Mouse (Mus musculus) embryo, embryonic 10.5 days (tissue): Measurements from ENCODE around the gene Lhfpl3.
"Not testable (repeated sequence)": the region's sequence is repeated elsewhere in the genome, so short reads cannot be mapped to it uniquely, and the experiment has no call there.

Source experiments
- DNase-seq: peaks from one replicate; pipeline ENCODE4 v3.0.0-alpha.2; 2015; ENCODE audit warnings: low spot score

The Lhfpl3 gene

DNA sequence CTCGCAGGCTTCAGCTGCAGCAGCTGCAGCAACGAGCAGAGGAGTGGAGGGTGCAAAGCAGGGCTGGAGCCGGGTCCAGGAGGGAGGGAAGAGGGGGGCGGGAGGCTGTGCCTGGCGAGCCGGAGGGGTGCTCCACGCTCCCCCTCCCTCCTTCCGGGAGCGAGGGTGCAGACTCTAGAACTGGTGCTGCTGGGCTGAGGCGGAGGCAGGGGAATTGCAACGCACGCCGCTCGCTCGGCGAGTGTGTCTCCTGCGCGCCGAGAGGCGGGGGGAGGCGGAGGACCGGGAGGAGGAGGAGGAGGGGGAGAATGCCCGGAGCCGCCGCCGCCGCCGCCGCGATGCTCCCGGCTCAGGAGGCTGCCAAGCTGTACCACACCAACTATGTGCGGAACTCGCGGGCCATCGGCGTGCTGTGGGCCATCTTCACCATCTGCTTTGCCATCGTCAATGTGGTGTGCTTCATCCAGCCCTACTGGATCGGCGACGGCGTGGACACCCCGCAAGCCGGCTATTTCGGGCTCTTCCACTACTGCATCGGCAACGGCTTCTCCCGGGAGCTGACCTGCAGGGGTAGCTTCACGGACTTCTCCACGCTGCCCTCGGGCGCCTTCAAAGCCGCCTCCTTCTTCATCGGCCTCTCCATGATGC is at the start of gene Lhfpl3:
TSS of gene Lhfpl3 (plus strand) at position 175 of the 648 bp plus-strand sequence.
- peak; percentile 69 for DNase-seq

DNA sequence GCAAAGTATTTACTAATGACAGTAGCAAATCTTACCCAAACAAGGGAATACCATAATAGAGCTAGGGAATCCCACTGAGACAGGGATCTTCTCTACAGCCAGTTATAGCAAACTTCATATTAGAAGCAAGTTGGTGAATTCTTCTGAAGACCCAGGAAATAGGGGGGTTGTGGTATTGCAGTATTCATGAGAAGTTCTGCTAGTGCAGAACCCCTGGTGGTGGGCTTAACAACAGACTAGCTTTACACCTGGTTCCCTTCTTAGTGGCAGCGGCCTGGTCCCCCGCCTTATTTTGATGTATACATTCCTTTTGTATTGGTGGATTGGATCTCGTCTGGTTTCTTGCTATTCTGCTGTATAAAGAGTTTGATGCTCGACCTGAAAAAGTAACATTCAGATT is 39.6 kb upstream of the Lhfpl3 start:
- not testable (repeated sequence) for DNase-seq

DNA sequence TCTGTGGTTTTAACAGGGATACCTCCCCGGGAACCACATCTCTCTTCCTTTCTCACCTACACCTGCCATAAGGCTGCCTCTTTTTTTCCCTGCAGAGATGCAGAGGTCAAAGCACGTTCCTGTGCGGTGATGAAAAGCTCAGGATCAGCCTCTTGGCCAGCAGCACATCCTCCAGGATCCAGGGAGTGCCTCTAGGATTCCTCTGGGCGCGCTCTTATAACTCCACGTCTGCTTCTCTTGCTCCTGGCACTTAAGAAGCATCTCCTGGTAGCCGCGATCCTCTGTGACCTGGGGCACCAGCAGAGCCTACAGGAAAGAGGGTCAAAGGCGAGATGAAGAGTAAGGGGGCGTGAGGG is 352 bp upstream of the Lhfpl3 start:
- no peak for DNase-seq

DNA sequence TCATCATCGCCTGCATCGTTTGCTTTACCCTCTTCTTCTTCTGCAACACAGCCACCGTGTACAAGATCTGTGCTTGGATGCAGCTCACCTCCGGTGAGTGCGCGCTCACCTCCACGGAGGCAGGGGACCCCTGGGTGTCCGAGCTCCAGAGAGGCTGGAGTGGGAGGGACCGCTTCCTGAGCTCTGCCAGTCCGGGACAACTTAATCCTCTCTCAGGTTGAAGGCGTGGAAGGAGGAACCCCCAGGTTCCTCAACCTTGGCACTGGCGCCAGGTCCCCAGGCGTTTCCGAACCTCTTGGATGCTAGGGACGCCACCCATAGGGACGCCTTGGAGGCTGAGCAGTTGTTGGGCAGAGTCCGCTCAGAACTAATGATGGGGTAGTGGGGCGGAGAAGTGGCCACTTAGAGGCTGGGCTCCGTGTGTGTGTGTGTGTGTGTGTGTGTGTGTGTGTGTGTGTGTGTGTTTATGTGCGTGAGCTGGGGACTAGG is 718 bp downstream of the Lhfpl3 start:
- DNase-seq: peak; percentile 36

DNA sequence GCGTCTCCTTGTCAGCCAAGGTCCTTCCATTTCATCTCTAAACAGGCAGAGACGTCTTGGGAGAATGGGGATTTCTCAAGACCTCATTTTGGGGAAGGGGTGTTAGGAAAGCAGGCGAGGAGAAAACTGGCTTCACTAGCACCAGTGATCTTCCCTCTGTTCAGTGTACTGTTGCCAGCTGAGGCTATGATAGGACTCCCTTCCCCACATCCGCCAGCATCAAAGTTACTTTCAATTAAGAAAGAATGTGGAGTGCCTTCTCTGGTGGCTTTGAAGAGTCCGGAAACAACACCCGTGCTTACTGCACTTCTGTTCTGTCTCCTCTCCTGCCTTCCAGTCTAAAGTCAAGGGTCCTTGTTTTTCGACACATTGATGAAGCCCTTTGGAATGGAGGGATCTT is 1.4 kb downstream of the Lhfpl3 start:
- DNase-seq: peak; percentile 42

DNA sequence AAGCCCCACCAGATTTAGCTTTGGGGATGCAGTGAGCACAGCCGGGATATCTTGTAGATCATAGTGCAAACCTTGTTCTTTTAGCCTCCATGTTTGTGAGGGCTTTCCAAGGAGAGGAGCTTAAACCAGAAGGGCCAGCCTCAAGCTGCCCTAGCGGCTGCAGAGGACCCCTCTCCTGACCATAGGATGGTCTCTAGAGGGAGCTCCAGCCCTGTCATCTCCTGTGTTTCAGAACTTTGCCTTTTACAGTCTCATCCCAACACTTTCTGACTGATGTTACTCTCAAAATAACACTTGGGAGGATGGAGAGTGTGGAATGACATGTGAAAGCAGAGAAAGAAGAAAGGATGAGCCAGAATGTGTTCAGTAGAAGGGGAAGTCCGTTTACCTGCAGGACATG is 11.4 kb downstream of the Lhfpl3 start:
- peak; percentile 31 for DNase-seq

DNA sequence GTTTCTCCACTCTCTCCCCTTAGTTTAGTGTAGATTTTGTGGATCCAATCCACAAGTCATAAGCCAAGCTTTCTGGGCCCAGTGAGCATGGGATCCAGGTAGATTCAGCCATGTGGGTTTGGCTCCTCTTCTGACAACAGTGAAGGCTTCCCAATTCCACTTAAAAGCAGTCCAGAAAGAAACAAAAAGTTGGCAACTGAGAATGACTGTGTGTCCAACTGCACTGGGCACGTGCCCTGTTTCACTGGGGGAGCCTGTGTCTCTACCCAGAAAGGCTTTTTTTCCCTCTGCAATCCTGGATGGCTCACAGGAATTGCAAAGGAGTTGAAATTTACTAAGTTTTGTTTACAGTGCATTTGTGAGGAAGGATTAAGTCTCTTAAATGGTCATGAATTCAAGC is 24.9 kb downstream of the Lhfpl3 start:
- no peak for DNase-seq

DNA sequence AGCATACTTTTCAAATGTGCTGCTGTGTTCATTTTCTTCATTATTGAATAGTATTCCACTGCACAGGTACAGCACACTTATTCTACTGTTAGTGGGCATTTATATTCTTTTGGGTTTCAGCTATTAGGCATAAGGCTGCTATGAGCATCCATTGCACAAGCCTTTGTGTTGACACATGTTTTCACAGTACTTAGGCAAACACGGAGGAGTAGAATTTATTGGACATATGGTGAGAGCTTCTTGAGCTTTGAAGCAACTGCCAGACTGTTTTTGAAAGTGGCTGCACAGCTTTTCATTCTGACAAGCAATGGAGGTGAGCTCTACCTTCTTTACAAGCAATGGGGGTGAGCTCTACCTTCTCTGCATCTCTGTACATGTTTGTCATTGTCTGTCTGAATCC is 49.5 kb downstream of the Lhfpl3 start:
- no peak for DNase-seq

DNA sequence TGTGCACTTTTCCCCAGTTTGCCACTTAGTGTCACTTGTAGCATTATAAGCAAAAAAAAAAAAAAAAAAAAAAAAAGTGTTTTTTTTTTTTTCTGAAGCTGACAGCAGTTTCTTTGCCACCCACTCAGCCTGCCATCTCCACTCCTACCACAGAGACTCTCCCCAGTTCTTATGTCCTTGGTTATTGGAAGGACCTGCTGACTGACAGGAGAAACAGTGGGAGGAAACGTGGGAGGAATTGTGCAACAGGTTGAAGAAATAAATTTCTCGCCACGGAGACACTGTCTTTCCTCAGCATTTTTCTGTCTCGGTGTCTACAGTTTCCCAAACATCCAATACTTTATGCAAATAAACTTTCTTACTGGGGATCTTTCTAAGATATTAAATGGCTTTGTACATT is 67.6 kb downstream of the Lhfpl3 start:
- no peak for DNase-seq

DNA sequence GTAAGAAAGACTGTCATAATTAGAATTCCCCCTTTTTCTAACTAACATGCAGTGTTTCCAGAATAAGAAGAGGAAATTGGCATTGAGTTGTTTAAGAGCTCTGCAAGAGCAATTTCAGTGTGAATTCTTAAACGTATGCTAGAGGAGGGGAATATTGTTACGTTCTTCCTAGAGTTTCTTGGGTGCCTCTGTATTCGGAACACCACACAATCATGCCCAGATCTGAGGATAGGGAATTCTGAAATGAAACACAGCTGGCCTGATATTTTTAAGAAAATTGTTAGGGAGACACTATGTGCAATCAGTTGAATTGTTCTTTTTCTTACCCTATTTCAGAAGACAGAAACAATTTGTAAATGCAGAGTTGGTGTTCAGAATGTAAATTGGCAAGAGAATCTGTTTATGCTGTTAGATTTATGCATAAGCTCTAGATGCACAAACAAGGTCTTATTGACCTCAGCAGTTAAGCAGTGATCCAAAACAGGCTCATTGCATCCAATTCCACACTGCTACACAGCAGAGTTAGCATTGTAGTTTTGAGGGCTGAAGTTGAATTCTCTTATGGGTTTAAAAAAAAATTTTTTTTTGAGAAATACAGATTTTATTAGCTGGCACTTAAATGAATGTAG is 84.1 kb downstream of the Lhfpl3 start:
- DNase-seq: no peak

DNA sequence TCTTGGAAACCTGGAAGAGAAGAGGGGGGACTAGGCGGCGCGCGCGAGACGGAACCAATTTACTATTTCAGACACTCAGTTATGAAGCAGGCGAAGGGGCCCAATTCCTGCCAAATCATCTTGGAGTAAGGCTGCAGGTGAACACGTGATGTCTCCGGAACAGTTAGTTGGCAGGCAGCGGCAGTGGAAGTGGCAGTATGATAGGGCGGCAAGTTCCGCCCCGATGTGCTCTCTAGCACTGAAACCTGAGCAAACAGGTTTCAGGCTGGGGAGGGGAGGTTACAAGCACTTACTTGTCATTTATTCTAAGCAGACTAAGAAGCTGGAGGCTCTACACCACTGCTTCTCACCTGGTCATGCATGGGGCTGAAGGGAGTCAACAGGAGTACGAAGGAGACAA is 105.7 kb downstream of the Lhfpl3 start:
- no peak for DNase-seq

DNA sequence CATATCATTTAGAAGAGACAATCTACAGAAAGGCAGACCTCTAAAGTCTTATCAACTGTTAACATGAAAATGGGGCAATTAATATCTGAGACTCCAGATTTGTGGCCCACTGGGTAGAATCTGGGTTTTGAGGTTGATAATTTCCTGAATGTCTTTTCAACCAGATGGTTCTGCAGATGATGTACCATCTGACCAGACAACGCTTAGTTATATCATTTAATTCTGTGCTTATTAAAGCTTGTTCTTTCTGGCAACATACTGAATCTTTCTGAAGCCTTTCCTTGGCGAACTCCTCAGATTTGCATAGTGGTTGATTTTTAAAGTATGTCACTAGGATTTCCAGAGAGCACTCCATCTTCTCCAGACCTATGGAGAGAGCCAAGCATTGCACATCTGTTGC is 107.6 kb downstream of the Lhfpl3 start:
- no peak for DNase-seq

DNA sequence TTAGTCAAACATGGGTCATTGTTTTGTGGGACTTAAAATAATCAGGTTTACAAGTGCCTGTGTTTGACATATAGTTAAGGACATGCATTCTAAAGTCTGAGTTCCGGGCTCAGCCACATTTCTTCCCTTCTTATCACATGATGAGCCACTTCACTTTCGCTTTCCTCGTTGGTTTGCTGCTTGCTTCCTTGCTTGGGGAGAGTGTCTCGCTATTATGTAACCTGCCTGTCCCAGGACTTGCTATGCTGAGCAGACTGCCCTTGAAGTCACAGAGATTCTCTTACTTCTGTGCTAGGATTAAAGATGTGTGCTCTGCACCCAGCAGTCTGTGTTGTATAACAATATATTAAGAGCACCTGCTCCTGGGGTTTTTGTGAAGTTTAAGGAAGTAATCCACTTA is 110.6 kb downstream of the Lhfpl3 start:
- DNase-seq: no peak

DNA sequence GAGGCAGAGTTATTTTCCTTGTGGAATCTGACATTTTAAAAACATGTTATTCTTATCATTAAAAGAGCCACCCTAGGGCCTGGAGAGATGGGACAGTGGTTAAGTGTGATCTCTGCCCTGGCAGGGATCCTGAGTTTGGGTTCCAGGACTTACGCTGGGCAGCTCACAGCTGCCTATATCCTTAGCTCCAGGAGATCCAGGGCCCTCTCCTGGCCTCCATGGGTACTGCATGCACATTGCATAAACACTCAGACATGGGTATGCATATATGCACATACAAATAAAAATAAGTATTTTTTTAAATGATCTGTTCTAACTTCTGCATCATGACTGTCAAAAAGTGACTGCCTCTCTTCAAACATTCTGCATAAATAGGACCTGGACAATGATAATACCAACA is 115.5 kb downstream of the Lhfpl3 start:
- DNase-seq: peak; percentile 10

DNA sequence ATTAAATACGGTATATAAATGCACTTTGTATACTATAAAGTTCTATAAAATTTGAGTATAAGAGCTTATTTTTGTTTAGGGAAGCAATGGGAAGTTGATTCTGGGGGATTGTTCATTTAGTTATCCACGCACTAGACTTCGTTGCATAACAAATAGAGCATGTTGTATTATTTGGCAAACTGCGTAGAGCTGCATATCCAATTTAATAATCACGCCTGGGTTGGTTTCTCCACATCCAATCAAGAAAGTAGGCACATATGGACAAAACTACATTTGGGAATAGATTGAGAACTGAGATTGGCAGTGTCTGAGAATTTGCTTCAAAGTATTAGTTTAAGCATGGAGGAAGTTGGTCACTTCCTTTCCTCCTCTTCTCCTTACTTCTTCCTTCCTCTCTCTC is 123.2 kb downstream of the Lhfpl3 start:
- no peak for DNase-seq

DNA sequence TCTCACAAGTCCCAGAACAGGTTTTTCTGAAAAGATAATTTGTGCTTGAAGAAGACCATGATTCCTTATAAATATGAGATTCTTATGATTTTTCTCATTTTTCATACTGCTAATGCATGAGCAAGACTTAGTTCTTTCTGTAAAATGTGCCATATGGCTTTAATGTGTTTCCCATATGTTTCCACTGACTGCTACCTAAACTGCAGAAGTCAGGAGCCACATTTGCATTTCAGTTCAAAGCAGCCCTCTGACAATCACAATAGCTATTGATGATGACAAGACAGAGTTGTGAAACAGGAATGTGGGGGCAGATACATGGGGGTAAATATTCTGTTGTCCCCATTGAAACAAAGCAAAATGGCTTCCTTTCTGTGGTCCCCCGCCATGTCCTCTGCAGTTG is 126.6 kb downstream of the Lhfpl3 start:
- DNase-seq: no peak

DNA sequence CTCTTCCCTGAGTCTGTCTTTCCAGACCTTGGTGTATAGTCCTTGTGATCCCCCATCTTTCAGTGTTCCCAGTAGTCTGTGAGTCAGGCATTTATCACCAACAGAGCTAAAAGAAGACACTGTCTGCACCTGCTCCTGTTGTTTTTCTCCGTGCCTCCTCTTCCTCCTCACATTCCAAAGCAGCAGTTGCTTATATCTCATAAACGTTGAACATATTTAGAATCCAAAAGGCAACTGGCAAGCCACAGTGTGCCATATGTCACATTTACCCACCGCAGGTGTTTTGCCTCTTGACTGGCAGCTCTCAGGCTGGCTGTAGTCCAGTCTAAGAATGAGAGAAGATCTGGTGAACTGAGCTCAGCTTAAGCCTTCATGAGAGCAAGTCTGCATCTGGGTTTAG is 142.5 kb downstream of the Lhfpl3 start:
- no peak for DNase-seq

DNA sequence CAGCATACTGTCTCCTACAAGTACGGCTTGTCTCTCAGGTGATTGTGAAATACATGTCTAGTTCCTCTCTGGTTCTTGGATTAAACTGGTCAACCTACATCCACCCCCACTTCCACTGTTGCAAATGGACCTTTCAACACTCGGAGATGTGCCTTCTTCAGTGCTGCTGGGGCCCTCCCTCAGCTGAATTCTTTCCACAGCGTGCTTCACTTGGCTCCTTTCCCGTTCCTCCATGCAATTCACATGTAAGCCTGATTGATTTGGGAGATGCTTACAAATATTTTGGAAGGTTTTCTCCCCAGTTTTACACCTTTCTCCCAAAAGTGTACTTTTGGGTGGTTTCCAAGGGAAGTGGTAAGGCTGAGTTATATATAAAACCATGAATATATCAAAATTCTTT is 143.6 kb downstream of the Lhfpl3 start:
- no peak for DNase-seq

DNA sequence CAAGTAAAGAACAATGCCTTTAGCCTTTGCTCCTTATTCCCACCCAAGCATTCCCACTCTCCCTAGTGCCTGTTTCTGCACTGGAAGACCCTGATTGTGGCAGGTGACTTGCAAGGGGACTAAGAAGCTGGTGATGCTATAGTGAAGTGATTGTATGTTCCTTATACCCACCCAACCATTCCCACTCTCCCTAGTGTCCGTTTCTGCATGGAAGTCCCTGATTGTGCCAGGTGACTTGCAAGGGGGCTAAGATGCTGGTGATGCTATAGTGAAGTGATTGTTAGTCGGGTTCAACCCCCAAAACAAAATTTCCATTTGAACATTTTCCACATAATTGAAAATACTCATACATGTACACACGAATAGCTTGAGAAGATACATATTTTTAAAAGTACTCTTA is 151.4 kb downstream of the Lhfpl3 start:
- no peak for DNase-seq

DNA sequence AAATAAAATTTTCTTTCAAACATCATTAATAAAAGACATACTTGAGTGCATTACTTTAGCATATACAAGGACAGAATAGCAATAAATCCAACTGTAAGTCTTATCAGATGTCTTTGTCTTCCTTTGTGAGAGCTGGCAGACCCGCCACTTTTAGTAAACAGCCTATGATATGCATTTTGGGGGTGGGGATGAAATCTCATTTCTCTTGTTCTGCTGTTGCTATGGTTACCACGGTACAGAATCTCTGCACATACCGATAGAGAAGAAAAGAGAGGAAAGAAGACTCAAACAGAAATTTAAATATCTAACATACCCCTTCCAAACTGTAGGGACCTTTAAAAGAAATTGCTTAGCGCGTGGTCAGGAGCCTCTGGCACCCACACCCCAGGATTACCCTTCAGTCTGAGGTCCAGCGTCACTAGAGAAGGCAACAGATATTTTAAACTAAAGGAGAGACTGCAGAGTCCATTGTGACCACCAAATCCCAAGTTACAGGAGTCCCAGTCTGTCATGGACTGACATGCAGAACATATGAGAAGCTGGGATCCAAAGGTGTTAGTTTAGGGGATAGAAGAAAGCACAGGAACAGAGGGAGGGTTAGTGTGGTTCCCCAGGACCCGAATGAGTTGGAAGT is 151.9 kb downstream of the Lhfpl3 start:
- DNase-seq: no peak

DNA sequence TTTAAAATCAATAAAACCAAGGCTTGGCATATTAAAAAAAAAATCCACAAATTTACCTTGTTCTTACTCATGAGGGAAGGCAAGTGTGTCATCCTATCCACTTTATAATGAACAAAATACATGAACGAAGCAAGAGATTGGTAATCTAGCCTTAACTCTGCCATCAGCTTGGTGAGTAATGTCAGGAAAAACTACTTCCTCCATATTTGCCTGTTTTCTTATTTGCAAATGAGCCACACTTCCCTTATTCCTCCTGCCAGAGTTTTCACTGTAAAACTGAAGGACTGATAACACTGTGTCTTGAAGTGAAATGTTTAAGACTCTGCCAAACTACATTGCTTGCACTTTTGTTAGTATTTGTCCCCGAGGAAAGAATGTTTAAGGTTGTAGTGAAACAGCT is 152.7 kb downstream of the Lhfpl3 start:
- DNase-seq: no peak

DNA sequence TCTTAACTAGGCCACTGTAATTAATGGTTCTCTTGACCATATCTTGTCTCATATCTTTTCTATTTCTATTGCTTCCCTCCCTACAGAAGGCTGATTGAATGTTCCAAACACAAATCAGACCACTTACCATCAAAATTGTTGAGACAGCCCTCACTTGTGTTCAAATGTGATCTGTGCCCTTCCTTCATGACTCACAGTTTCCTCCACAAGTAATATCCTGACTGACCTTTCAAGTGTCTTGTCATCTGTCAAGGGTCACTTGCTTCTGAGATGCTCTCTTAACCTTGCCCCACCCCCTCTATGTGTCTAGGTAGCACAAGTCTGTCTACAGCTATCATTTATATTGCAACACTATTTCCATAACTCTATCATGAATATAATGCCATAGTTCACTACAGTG is 154.1 kb downstream of the Lhfpl3 start:
- no peak for DNase-seq

DNA sequence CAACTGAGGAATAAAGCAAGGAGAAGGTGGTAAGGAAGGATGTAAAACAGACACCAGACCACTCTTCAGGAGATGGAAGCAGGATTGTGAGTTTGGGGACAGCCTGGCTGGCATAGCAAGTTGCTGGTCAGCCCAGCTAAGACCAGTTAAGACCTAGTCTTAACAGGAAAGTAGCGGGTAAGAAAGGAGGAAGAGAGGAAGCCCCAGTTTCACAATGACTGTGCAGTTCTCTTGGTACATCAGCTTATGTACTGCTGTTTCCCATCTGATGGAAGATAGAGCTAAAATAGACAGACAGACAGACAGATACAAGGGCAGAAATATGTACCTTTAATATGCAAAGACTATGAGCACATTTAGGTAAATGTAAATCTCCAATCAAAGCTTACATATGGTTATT is 171.3 kb downstream of the Lhfpl3 start:
- no peak for DNase-seq

DNA sequence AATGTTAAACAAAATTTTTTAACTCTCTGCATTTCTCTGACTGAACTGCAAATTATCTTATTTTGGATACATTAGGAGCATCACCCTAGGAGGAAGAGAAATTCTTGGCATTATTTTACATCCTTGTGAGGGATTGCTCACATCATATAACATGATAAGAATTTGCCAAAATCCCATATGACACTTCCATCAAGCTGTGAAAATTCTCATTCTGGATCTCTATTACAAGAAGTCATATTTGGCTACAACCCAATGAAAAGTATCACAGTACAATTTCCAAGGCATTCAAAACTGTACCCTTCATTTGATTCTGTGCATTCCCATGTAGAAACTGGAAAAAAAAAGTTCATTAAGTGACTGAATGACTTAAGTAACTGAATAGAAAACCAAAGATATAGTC is 180.3 kb downstream of the Lhfpl3 start:
- no peak for DNase-seq
